ENCODE assay signal across 39 mouse cellular contexts in genomic region chr17:36697693-36698092, GRCm38 (mm10). TPM values are rescaled to one million over a fixed set of nuclear protein-coding genes. Genes with fewer than 3 reads are reported as not detected.
"Had no signal": no experiment of that assay in that cellular context is flagged by ENCODE, and none has a peak within 500 bp of the region (broad histone marks: within the 10 kb centered on the region; RNA-seq: fewer than 3 reads in every experiment).

No protein-coding gene starts in this region.

- H3K27me3 ChIP-seq: embryonic facial prominence, embryonic 12.5 days; embryonic facial prominence, embryonic 13.5 days; embryonic facial prominence, embryonic 15.5 days; forebrain, embryonic 12.5 days; forebrain, embryonic 13.5 days; forebrain, embryonic 15.5 days had no signal

- H3K4me3 ChIP-seq: embryonic facial prominence, embryonic 10.5 days; embryonic facial prominence, embryonic 12.5 days; embryonic facial prominence, embryonic 13.5 days; embryonic facial prominence, embryonic 15.5 days; erythroblast, embryonic 14.5 days; forebrain, embryonic 10.5 days; forebrain, embryonic 12.5 days; forebrain, embryonic 13.5 days; forebrain, embryonic 15.5 days; gastrocnemius, adult 2 months; heart, adult 2 months had no signal

- H3K36me3 ChIP-seq: embryonic facial prominence, embryonic 10.5 days; embryonic facial prominence, embryonic 12.5 days; embryonic facial prominence, embryonic 13.5 days; embryonic facial prominence, embryonic 15.5 days; forebrain, embryonic 10.5 days; forebrain, embryonic 12.5 days; forebrain, embryonic 15.5 days had no signal

- H3K4me2 ChIP-seq: embryonic facial prominence, embryonic 12.5 days; embryonic facial prominence, embryonic 13.5 days; embryonic facial prominence, embryonic 15.5 days; forebrain, embryonic 12.5 days; forebrain, embryonic 13.5 days; forebrain, embryonic 15.5 days had no signal

- H3K27ac ChIP-seq: embryonic facial prominence, embryonic 10.5 days; embryonic facial prominence, embryonic 12.5 days; embryonic facial prominence, embryonic 13.5 days; embryonic facial prominence, embryonic 15.5 days; forebrain, embryonic 10.5 days; forebrain, embryonic 12.5 days; forebrain, embryonic 13.5 days; forebrain, embryonic 15.5 days; gastrocnemius, adult 2 months; heart, adult 2 months had no signal

- H3K4me1 ChIP-seq: embryonic facial prominence, embryonic 10.5 days; embryonic facial prominence, embryonic 12.5 days; embryonic facial prominence, embryonic 13.5 days; embryonic facial prominence, embryonic 15.5 days; forebrain, embryonic 10.5 days; forebrain, embryonic 12.5 days; forebrain, embryonic 13.5 days; forebrain, embryonic 15.5 days had no signal

- H3K9me3 ChIP-seq: embryonic facial prominence, embryonic 10.5 days; embryonic facial prominence, embryonic 12.5 days; embryonic facial prominence, embryonic 13.5 days; embryonic facial prominence, embryonic 15.5 days; forebrain, embryonic 10.5 days; forebrain, embryonic 12.5 days; forebrain, embryonic 13.5 days; forebrain, embryonic 15.5 days had no signal

- DNase-seq: cerebellum, adult 2 months; cerebellum, adult 8-10 months; cerebellum, adult 9-10 months; cerebellum, adult 9-11 months; cerebellum, postnatal 10 days; cerebellum, postnatal 14 days; cerebellum, postnatal 25 days; cerebellum, postnatal 36 days; embryo, embryonic 11 days; forebrain, postnatal 0 days; gastrocnemius, adult 2 months; gastrocnemius, postnatal 10 days; gastrocnemius, postnatal 14 days; gastrocnemius, postnatal 25 days; gastrocnemius, postnatal 36 days; heart, adult 18-20 months; heart, adult 2 months had no signal

- H3K9ac ChIP-seq: embryonic facial prominence, embryonic 12.5 days; embryonic facial prominence, embryonic 13.5 days; embryonic facial prominence, embryonic 15.5 days; forebrain, embryonic 12.5 days; forebrain, embryonic 13.5 days; forebrain, embryonic 15.5 days; forebrain, postnatal 0 days had no signal

- ATAC-seq: forebrain, embryonic 13.5 days; forebrain, embryonic 14.5 days; forebrain, embryonic 15.5 days; forebrain, embryonic 16.5 days; forebrain, postnatal 0 days had no signal

RNA-seq across cellular contexts. Expression of gene H2-M1, which starts 25.7 kb away (rescaled TPM):
- total RNA-seq: common myeloid progenitor, adult 5-6 weeks; forebrain, postnatal 0 days; gastrocnemius, adult 18-20 months; gastrocnemius, adult 2 months; gastrocnemius, adult 8-10 months; gastrocnemius, postnatal 10 days; gastrocnemius, postnatal 14 days; gastrocnemius, postnatal 25 days; gastrocnemius, postnatal 36 days; gastrocnemius, postnatal 4 days; heart, adult 18-20 months; heart, adult 2 months; heart, adult 8-10 months had no signal
- polyA plus RNA-seq: cerebellum, adult 2 months; cortical plate, adult 2 months; embryonic facial prominence, embryonic 10.5 days; embryonic facial prominence, embryonic 11.5 days; embryonic facial prominence, embryonic 12.5 days; embryonic facial prominence, embryonic 13.5 days; embryonic facial prominence, embryonic 14.5 days; embryonic facial prominence, embryonic 15.5 days; erythroblast, embryonic 14.5 days; forebrain, embryonic 10.5 days; forebrain, embryonic 11.5 days; forebrain, embryonic 12.5 days; forebrain, embryonic 13.5 days; forebrain, embryonic 14.5 days; forebrain, embryonic 15.5 days; forebrain, embryonic 16.5 days; forebrain, postnatal 0 days; frontal cortex, adult 2 months; gonadal fat pad, adult 2 months; heart, adult 2 months had no signal

RNA-seq across cellular contexts. Expression of gene H2-M9, which starts 55.2 kb away (rescaled TPM):
- total RNA-seq: common myeloid progenitor, adult 5-6 weeks; forebrain, postnatal 0 days; gastrocnemius, adult 18-20 months; gastrocnemius, adult 2 months; gastrocnemius, adult 8-10 months; gastrocnemius, postnatal 10 days; gastrocnemius, postnatal 14 days; gastrocnemius, postnatal 25 days; gastrocnemius, postnatal 36 days; gastrocnemius, postnatal 4 days; heart, adult 18-20 months; heart, adult 2 months; heart, adult 8-10 months had no signal
- polyA plus RNA-seq: cerebellum, adult 2 months; cortical plate, adult 2 months; embryonic facial prominence, embryonic 10.5 days; embryonic facial prominence, embryonic 11.5 days; embryonic facial prominence, embryonic 12.5 days; embryonic facial prominence, embryonic 13.5 days; embryonic facial prominence, embryonic 14.5 days; embryonic facial prominence, embryonic 15.5 days; erythroblast, embryonic 14.5 days; forebrain, embryonic 10.5 days; forebrain, embryonic 11.5 days; forebrain, embryonic 12.5 days; forebrain, embryonic 13.5 days; forebrain, embryonic 14.5 days; forebrain, embryonic 15.5 days; forebrain, embryonic 16.5 days; forebrain, postnatal 0 days; frontal cortex, adult 2 months had no signal
